Mouse (Mus musculus): ENCODE measurements around the gene Tigd3.

DNA sequence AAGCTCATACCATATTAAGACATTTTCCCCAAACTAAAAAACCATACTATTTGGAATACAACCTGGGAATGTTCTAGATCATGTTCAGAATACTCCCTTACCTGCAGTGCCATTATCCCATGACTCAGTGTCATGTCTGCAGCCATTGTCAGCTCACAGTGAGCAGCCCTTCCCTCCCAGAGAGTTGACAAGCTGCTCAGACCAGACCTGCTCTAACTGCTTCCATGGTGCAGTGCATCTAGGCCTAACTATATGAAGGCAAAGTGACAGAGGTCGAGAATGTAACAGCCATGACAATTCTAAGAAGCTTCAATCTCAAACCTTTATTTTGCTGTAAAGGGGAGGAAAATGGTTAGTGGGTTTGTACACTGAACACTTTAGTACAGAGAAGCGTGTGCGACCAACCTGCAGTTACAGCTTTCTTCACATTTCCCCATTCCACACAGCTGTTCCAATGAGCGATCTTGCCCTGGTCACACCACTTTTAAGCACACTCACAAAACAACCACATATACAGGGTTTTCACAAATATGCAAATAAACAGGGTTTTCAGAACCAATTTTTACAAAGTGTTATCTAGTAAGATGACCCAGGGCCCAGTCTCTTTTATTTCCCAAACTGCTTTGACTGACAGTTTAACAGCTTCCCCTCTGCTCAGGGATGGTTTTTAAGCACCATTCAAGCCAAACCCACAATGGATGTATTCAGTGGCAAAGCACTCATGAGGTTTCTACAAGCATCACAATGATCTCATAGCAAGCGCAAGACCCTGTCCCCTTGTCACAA, 51.8 kb downstream of the Tigd3 start:
- TF ChIP-seq USF1 (IDR thresholded peaks at IDR 0.05; ENCODE audit: low read depth), result no peak
- TF ChIP-seq POLR2A (IDR thresholded peaks at IDR 0.05; ENCODE audit: insufficient read length, low read depth), result peak; percentile 83
- peak in 1 of 3 experiments; percentile 14 for TF ChIP-seq MYOD1 (IDR thresholded peaks at IDR 0.05; ENCODE audit: control insufficient read depth in 1 of 3, insufficient read length in 2 of 3, low read depth in 2 of 3)
- no peak for TF ChIP-seq CEBPB (IDR thresholded peaks at IDR 0.05; ENCODE audit: insufficient read depth, poor library complexity, severe bottlenecking)
- TF ChIP-seq E2F4 (IDR thresholded peaks at IDR 0.05; ENCODE audit: insufficient read depth), result no peak
- TF ChIP-seq REST (IDR thresholded peaks at IDR 0.05; ENCODE audit: insufficient read depth, insufficient read length), result no peak
